Mouse (Mus musculus) embryonic facial prominence, embryonic 15.5 days (tissue): Measurements from ENCODE around the gene Gfra1. TPM values are rescaled to one million over a fixed set of nuclear protein-coding genes. Genes with fewer than 3 reads are reported as not detected.

Experiments
- ATAC-seq: fragments of 200-750 bp; cut with Nextera tagmentation; 2 replicates; pipeline ENCODE4 v1.8.0; 2017; ENCODE audit warnings: low read depth, moderate TSS enrichment; ENCODE audit not compliant: insufficient number of reproducible peaks, low FRiP score, low TSS enrichment
- H3K27ac ChIP-seq: fragments of 300-500 bp; sonication (generic); replicated peaks from 2 replicates; pipeline ENCODE4 v1.5.1; 2015; ENCODE audit warnings: mild to moderate bottlenecking, inconsistent platforms
- H3K27me3 ChIP-seq: fragments of 300-500 bp; sonication (generic); 2 replicates; pipeline ENCODE4 v1.6.1; 2015; ENCODE audit warnings: inconsistent platforms
- H3K36me3 ChIP-seq: fragments of 300-500 bp; sonication (generic); 2 replicates; pipeline ENCODE4 v1.6.1; 2015; ENCODE audit warnings: mild to moderate bottlenecking, inconsistent platforms
- H3K4me1 ChIP-seq: fragments of 300-500 bp; sonication (generic); 2 replicates; pipeline ENCODE4 v1.6.1; 2015; ENCODE audit warnings: inconsistent platforms
- H3K4me2 ChIP-seq: fragments of 300-500 bp; sonication (generic); replicated peaks from 2 replicates; pipeline ENCODE4 v1.6.1; 2015; ENCODE audit warnings: mild to moderate bottlenecking, inconsistent platforms
- H3K4me3 ChIP-seq: fragments of 300-500 bp; sonication (generic); replicated peaks from 2 replicates; pipeline ENCODE4 v1.5.1; 2015; ENCODE audit warnings: mild to moderate bottlenecking, inconsistent platforms
- H3K9ac ChIP-seq: fragments of 300-500 bp; sonication (generic); 2 replicates; pipeline ENCODE4 v1.6.1; 2015; ENCODE audit warnings: inconsistent platforms
- H3K9me3 ChIP-seq: fragments of 300-500 bp; sonication (generic); replicated peaks from 2 replicates; pipeline ENCODE4 v1.6.1; 2016; ENCODE audit warnings: inconsistent platforms
- WGBS: fragments of 180-500 bp; shearing (Covaris S2); methylation state at CpG from one replicate; pipeline ENCODE4 v1.1.7; 2015; 5-methylcytosine and 5-hydroxymethylcytosine counted together
- polyA plus RNA-seq: library from polyadenylated mRNA; unstranded; fragments of >200 nt; fragmentation: Nextera tagmentation; extraction: Ambion mirVana; gene quantifications from 2 replicates; pipeline ENCODE4 v1.2.1, GENCODE M21; 2015

Gfra1 gene
- polyA plus RNA-seq, result 55.4 and 64.7 TPM in 2 replicates

- Histone ChIP-seq H3K9me3 (no peaks in the 10 kb centered on the region), H3K4me3 (peak within 1 kb of the TSS; percentile 54), H3K4me1 (peaks cover 63% of the 10 kb centered on the region), H3K9ac (peak within 1 kb of the TSS; percentile 35), H3K36me3 (no peaks in the 10 kb centered on the region), H3K27me3 (peaks cover 55% of the 10 kb centered on the region), H3K4me2 (peak within 1 kb of the TSS; percentile 97), H3K27ac (peak within 1 kb of the TSS; percentile 34; the same call in 1 of the 2 replicates)
- peak; percentile 53 for ATAC-seq
- under 1% methylated on average over 31 of the region's 31 CpGs for WGBS
These were observed at the start of gene Gfra1 for GRCm38 (mm10) chr19:58455496-58456061. Gene Gfra1, minus strand, starts transcription at chr19:58455909.

- H3K36me3 ChIP-seq, result no peaks in the 10 kb centered on the region
- 94% methylated on average over 2 of the region's 2 CpGs for WGBS
- no peaks in the 10 kb centered on the region for H3K9me3 ChIP-seq
- no peak overlapping the region for H3K27ac ChIP-seq
- H3K4me3 ChIP-seq, result no peak overlapping the region
- H3K4me2 ChIP-seq, result no peak overlapping the region
- no peak for ATAC-seq
- no peak overlapping the region for H3K9ac ChIP-seq
- H3K27me3 ChIP-seq, result no peaks in the 10 kb centered on the region
- no peaks in the 10 kb centered on the region for H3K4me1 ChIP-seq
These were observed 44.3 kb upstream of the Gfra1 start for GRCm38 (mm10) chr19:58500049-58500448.

DNA sequence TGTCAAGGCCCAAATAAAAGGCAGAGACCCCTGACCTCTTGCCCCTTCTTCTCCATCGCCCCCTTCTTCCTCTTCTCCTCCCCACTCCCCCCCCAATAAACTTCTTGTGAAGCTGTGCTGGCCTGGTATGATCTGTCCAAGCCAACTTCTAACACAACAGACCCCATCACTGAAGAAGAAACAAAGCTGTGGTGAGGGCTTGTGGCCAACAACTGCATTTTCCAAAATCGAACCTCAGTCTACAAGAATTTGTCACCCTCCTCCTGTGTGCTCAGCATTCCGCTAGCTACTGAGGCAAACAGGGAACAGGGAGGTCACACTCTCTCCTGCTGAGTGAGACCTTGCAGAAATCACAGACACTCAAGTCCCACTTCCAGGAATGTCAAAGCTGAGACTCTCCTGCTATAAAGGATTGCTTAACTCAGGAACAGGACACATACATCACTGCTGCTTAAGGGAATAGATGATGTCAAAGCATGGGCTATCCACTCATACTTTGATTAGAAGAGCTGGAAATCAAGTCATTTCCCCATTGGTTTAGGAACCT, 43.8 kb upstream of the Gfra1 start:
- no peak overlapping the region for H3K4me2 ChIP-seq
- no peaks in the 10 kb centered on the region for H3K4me1 ChIP-seq
- no peak overlapping the region for H3K4me3 ChIP-seq
- H3K9ac ChIP-seq, result no peak overlapping the region
- no peaks in the 10 kb centered on the region for H3K27me3 ChIP-seq
- no peak for ATAC-seq
- H3K9me3 ChIP-seq, result no peaks in the 10 kb centered on the region
- H3K27ac ChIP-seq, result no peak overlapping the region
- WGBS, result 79% methylated on average over 3 of the region's 3 CpGs
- H3K36me3 ChIP-seq, result no peaks in the 10 kb centered on the region

GRCm38 (mm10) chr19:58497106-58497505, 41.4 kb upstream of the Gfra1 start:
- no peak for ATAC-seq
- Histone ChIP-seq H3K27ac (no peak overlapping the region), H3K27me3 (no peaks in the 10 kb centered on the region), H3K9ac (no peak overlapping the region), H3K36me3 (no peaks in the 10 kb centered on the region), H3K4me3 (no peak overlapping the region), H3K4me1 (no peaks in the 10 kb centered on the region), H3K9me3 (no peaks in the 10 kb centered on the region), H3K4me2 (no peak overlapping the region)
- WGBS, result 33% methylated on average over 3 of the region's 3 CpGs

- no peaks in the 10 kb centered on the region for H3K9me3 ChIP-seq
- 0 out of 2 replicates have a peak, but pooled peaks cover 3% of the 10 kb centered on the region for H3K4me1 ChIP-seq
- ATAC-seq, result no peak
- H3K4me3 ChIP-seq, result no peak overlapping the region
- H3K9ac ChIP-seq, result no peak overlapping the region
- no peak overlapping the region for H3K4me2 ChIP-seq
- 16% methylated on average over 2 of the region's 2 CpGs for WGBS
- no peaks in the 10 kb centered on the region for H3K27me3 ChIP-seq
- H3K36me3 ChIP-seq, result no peaks in the 10 kb centered on the region
- H3K27ac ChIP-seq, result no peak overlapping the region
These were observed 31.0 kb upstream of the Gfra1 start for GRCm38 (mm10) chr19:58486686-58487085.

DNA sequence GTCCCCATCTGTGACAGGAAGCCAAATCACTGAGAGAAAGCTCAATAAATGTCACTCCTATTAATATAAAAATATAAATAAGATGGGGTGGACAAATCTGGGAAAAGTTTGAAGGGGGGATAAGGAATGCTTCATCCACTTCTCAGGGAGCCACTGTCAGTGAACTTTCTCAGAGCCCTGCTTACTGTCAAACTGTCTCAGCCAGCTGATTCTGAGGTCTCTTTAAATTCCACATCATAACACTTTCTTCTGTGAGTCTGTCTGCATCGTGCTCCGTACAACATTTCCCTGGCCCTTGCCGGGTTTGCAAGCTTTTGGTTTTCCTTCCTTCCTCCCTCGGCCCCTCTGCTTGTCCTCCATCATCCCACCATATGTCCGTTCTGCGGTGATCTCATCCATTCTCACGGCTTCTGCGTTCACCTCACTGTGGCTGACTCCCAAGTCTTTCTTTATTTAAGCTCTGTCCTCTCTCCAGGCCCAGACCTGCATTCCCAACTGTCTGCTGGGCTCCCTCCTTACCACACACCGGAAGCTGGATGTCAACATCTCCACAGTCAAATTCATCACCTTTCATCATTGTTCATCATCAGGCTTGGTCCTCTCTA, 26.8 kb upstream of the Gfra1 start:
- WGBS, result 69% methylated on average over 9 of the region's 9 CpGs
- no peak for ATAC-seq
- no peak overlapping the region for H3K27ac ChIP-seq
- no peak overlapping the region for H3K4me3 ChIP-seq
- no peaks in the 10 kb centered on the region; the same call in 1 of the 2 replicates for H3K9me3 ChIP-seq
- H3K36me3 ChIP-seq, result no peaks in the 10 kb centered on the region
- no peak overlapping the region for H3K9ac ChIP-seq
- H3K4me2 ChIP-seq, result no peak overlapping the region
- 0 out of 2 replicates have a peak, but pooled peaks cover 3% of the 10 kb centered on the region for H3K4me1 ChIP-seq
- H3K27me3 ChIP-seq, result no peaks in the 10 kb centered on the region

DNA sequence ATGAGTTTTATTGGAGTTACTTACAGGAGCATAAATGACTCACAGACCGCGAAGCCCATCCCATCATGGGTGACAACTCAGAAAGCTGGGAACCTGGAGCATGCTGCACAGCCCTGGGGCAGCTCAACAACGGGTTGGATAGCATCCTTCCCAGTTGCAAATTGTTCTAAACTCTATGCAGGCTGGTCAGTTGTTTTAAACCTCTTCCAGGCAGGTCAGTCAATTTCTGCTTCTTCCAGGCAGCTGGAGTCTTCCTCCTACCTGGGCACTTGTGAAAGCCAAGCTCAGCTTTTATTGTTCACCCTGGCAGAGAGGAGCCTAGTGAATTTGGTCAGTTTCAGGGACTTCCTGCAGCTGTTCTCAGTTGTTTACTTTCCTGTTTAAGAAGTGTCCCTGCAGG, 18.5 kb upstream of the Gfra1 start:
- no peak for ATAC-seq
- Histone ChIP-seq H3K27me3 (no peaks in the 10 kb centered on the region), H3K9ac (no peak overlapping the region), H3K9me3 (no peaks in the 10 kb centered on the region), H3K4me1 (no peaks in the 10 kb centered on the region), H3K4me2 (no peak overlapping the region), H3K36me3 (no peaks in the 10 kb centered on the region), H3K27ac (no peak overlapping the region), H3K4me3 (no peak overlapping the region)
- 84% methylated on average over 3 of the region's 3 CpGs for WGBS

DNA sequence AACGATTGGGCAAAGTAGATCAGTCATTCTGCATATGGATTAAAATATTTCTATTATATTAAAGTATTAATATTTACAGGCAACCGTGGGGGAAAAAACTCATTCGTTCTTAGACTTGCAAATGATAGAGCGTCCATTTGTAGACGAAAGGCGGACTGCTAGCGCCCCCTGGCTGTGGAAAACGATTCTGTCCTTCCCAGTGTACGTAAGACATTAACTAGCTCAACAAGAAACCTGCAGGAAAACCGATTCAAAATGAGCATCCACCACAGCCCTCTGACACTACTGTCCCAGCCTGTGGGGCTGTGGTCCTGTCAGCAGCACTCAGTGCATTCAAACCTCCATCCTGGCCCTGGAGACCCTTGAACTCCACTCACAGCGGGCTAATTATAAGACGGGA, 13.7 kb upstream of the Gfra1 start:
- no peaks in the 10 kb centered on the region for H3K9me3 ChIP-seq
- H3K27ac ChIP-seq, result no peak overlapping the region
- 0 out of 2 replicates have a peak, but pooled peaks cover 4% of the 10 kb centered on the region for H3K4me1 ChIP-seq
- H3K4me3 ChIP-seq, result no peak overlapping the region
- no peak for ATAC-seq
- 13% methylated on average over 12 of the region's 12 CpGs for WGBS
- no peaks in the 10 kb centered on the region for H3K36me3 ChIP-seq
- H3K27me3 ChIP-seq, result no peaks in the 10 kb centered on the region
- no peak overlapping the region for H3K9ac ChIP-seq
- H3K4me2 ChIP-seq, result no peak overlapping the region; the same call in 1 of the 2 replicates

DNA sequence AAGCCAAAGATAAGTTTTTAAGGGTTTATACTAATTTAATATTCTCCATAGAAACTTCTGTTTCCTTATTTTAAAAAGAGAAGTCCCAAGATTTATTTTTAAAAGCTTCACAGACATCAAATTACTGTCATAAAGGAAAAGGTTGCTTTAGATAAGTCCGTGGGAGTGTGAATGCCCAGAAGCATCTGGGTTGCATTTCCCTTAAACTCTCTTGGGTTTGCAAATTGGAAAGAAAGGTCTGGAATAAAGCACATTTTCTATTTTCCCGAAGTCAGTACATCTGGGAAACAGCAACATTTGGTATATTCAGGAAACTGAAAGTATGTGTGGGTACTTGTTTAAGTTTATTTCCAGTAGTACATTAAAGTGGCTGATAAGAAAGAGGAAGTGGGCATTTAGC, 12.6 kb upstream of the Gfra1 start:
- no peak overlapping the region for H3K4me3 ChIP-seq
- H3K4me2 ChIP-seq, result peak overlapping the region; percentile 1; the same call in 1 of the 2 replicates

DNA sequence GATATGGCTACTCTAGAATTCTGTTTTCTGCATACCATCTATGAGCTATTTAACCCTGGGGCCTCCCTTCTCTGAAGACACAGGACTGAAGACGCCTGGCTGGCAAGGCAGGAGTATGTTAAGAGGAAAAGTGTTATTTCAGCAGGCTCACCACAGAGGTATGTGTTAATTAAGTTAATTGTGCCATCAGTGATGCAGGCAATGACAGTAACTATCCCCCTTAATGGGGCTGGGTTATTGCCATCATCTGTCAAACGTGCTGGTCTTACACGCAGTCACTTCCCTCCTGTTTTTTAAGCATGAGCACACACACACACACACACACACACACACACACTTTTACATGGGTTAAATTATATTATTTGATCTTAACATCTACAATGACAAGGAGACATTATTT, 8.0 kb upstream of the Gfra1 start:
- ATAC-seq, result no peak
- Histone ChIP-seq H3K27me3 (no peaks in the 10 kb centered on the region), H3K27ac (no peak overlapping the region), H3K4me1 (0 out of 2 replicates have a peak, but pooled peaks cover 2% of the 10 kb centered on the region), H3K4me3 (no peak overlapping the region), H3K36me3 (no peaks in the 10 kb centered on the region), H3K9me3 (no peaks in the 10 kb centered on the region), H3K4me2 (no peak overlapping the region), H3K9ac (no peak overlapping the region)
- WGBS, result 44% methylated on average over 3 of the region's 3 CpGs

More for the DNA sequence above, 12.6 kb upstream of the Gfra1 start:
- no peak for ATAC-seq
- WGBS, result 26% methylated on average over 2 of the region's 2 CpGs
- Histone ChIP-seq H3K4me1 (0 out of 2 replicates have a peak, but pooled peaks cover 4% of the 10 kb centered on the region), H3K27me3 (no peaks in the 10 kb centered on the region), H3K9me3 (no peaks in the 10 kb centered on the region), H3K36me3 (no peaks in the 10 kb centered on the region), H3K27ac (no peak overlapping the region), H3K9ac (no peak overlapping the region)

DNA sequence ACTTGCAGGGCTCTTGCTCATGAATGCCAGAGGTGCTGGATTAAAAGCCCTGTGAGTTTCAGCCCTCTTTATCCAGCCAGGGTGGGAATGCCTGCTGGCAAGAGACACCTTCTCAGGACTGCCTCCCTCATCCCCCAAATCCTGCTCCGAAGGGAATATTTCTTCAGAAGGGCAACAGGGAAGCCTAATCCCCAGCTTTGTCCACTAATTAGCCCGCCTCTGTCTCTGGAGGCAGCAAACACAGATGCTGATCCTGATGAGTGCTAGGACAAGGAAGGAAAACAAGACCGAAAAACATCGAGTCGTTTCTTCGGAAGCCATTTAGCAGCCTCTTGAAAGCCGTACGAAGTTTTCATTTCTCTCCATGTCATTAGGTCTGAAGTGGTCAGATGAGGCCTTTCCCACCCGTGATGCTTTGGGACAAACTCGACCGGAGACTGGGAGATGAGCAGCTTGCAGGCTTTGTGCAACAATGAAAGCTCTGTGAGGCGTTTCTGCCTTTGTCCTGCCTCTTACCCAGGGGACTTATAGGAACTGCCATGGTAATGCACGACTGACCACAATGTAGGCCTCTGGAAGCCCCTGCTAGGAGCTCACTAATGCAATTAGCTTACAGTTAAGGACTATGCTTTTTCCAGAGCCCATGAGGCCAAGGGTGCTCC, 4.8 kb upstream of the Gfra1 start:
- Histone ChIP-seq H3K4me3 (no peak overlapping the region), H3K9ac (no peak overlapping the region), H3K27ac (no peak overlapping the region), H3K36me3 (no peaks in the 10 kb centered on the region), H3K4me1 (peaks cover 14% of the 10 kb centered on the region), H3K27me3 (peaks cover 14% of the 10 kb centered on the region), H3K4me2 (no peak overlapping the region), H3K9me3 (no peaks in the 10 kb centered on the region)
- ATAC-seq, result no peak
- 29% methylated on average over 13 of the region's 13 CpGs for WGBS
